Mouse (Mus musculus) right cerebral cortex, postnatal 14 days (tissue): ENCODE measurements at regions not wholly inside any gene's neighbourhood (a gene's known extent, or its start where the extent isn't known, plus 50 kb on each side); places are given as distances from the start of the nearest gene placed in this dataset.

ENCODE experiments used
- DNase-seq: peaks from one replicate; pipeline ENCODE4 v3.0.0; 2022

DNA sequence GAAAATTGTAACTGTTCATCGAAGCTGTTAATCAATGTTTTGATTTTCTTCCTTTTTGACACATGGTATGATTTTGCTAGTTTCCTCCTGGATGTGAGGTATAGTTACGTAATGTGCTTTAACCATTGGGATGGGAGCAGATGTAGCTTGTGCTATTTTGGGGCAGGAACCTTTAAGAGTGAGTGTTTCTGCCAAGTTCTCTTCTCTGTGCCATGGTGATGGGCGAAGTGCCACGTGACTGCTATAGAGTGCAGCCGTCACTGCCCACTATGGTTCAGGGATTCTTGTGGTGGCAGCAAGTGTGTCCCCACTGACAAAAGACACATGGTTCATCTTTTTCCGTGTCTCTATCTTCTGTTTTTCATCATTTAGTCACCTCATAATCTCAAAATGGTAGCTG, 4882.6 kb downstream of the 9330182O14Rik start:
- DNase-seq: peak; percentile 63

DNA sequence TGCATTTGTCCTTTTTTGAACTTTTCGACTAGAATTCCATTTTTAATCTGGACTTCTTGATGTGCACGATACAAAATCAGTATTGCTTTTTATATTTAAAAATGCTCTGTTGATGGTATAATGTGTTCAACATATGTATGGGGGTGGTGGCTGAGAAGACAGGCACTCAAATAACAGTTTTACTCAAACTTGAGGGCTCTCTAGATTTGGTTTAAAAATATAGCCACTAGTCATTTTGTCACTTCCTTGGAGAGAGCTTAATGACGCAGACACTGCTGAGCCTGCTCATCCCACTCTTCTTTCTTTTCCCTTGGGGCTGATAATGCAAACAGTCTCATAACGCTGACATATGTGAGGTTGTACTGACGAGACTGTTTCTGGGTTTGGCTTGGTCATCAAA, 4883.9 kb downstream of the 9330182O14Rik start:
- no peak for DNase-seq

DNA sequence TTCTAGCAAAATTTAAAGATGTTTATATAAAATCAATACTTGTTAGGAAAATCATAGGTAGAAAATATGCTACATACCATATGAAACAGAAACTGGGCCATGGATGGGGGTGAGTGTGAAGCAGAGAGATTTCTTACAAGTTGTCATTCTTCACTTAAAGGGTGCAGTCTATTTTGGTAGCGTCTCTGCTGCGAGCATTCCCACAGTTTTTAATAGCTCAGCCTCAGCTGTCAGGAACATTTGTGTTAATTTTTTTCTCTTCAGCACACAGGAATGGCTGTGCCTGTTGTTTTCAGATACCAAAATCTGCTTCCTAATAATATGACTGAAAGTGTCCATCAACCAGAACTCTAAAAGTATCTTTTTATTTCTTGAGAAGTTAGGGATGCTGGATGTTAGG, 4887.6 kb downstream of the 9330182O14Rik start:
- no peak for DNase-seq
